Mouse (Mus musculus): Measurements from ENCODE around the gene Arl6ip5. TPM values are rescaled to one million over a fixed set of nuclear protein-coding genes. Genes with fewer than 3 reads are reported as not detected.

Gene Arl6ip5
- 41.4 and 41.8 TPM in 2 replicates for polyA plus RNA-seq (2014; fragmentation: Nextera tagmentation; extraction: Ambion mirVana)

GRCm38 (mm10) chr6:97210191-97210961 is at the start of gene Arl6ip5:
TSS of gene Arl6ip5 (plus strand) at chr6:97210689.
- WGBS, result 11% methylated on average over 32 of the region's 32 CpGs
- peak; percentile 78 for ATAC-seq (ENCODE audit: low FRiP score)
- Histone ChIP-seq H3K4me3 (ENCODE audit: low read depth, low read length) (peak within 1 kb of the TSS; percentile 60), H3K4me1 (ENCODE audit: control insufficient read depth, insufficient read depth, low read length) (peaks cover 5% of the 10 kb centered on the region), H3K4me2 (peak within 1 kb of the TSS; percentile 84), H3K27ac (ENCODE audit: low read depth, low read length) (no peak within 1 kb of the TSS; the same call in 1 of the 2 replicates), H3K27me3 (ENCODE audit: control insufficient read depth, insufficient read depth, low read length) (no peaks in the 10 kb centered on the region), H3K9me3 (ENCODE audit: control insufficient read depth, low read length) (no peaks in the 10 kb centered on the region; the same call in 1 of the 2 replicates), H3K9ac (ENCODE audit: low read length) (peak within 1 kb of the TSS; percentile 74), H3K36me3 (ENCODE audit: control insufficient read depth, insufficient read depth, low read length) (no peaks in the 10 kb centered on the region; the same call in 1 of the 2 replicates)
- DNase-seq (ENCODE audit: low spot score, missing footprints), result peak; percentile 97

- Histone ChIP-seq H3K4me2 (no peak overlapping the region), H3K27ac (ENCODE audit: low read depth, low read length) (no peak overlapping the region), H3K36me3 (ENCODE audit: control insufficient read depth, insufficient read depth, low read length) (peaks cover 11% of the 10 kb centered on the region), H3K27me3 (ENCODE audit: control insufficient read depth, insufficient read depth, low read length) (no peaks in the 10 kb centered on the region), H3K9me3 (ENCODE audit: control insufficient read depth, low read length) (no peaks in the 10 kb centered on the region), H3K4me1 (ENCODE audit: control insufficient read depth, insufficient read depth, low read length) (peaks cover 10% of the 10 kb centered on the region; the same call in 1 of the 2 replicates), H3K4me3 (ENCODE audit: low read depth, low read length) (no peak overlapping the region), H3K9ac (ENCODE audit: low read length) (no peak overlapping the region)
- ATAC-seq (ENCODE audit: low FRiP score) (no peak), DNase-seq (ENCODE audit: low spot score, missing footprints) (peak; percentile 73)
- WGBS, result 86% methylated on average over 11 of the region's 11 CpGs
Observed at GRCm38 (mm10) chr6:97175716-97176115, 34.8 kb upstream of the Arl6ip5 start.

- DNase-seq (ENCODE audit: low spot score, missing footprints) (peak; percentile 99), ATAC-seq (ENCODE audit: low FRiP score) (peak; percentile 97)
- peak within 1 kb of the TSS; percentile 72 for H3K9ac ChIP-seq (ENCODE audit: low read length)
- no peaks in the 10 kb centered on the region for H3K9me3 ChIP-seq (ENCODE audit: control insufficient read depth, low read length)
- H3K4me2 ChIP-seq, result peak within 1 kb of the TSS; percentile 54
- peak within 1 kb of the TSS; percentile 53 for H3K4me3 ChIP-seq (ENCODE audit: low read depth, low read length)
- peaks cover 6% of the 10 kb centered on the region for H3K36me3 ChIP-seq (ENCODE audit: control insufficient read depth, insufficient read depth, low read length)
- H3K27me3 ChIP-seq (ENCODE audit: control insufficient read depth, insufficient read depth, low read length), result no peaks in the 10 kb centered on the region
- WGBS, result under 1% methylated on average over 80 of the region's 80 CpGs
- H3K4me1 ChIP-seq (ENCODE audit: control insufficient read depth, insufficient read depth, low read length), result peaks cover 10% of the 10 kb centered on the region; the same call in 1 of the 2 replicates
- peak within 1 kb of the TSS; percentile 89 for H3K27ac ChIP-seq (ENCODE audit: low read depth, low read length)
Observed at GRCm38 (mm10) chr6:97178491-97179366, 31.8 kb upstream of the Arl6ip5 start, which contains the start of gene Tmf1. TSS of gene Tmf1 (minus strand) at chr6:97179122.

GRCm38 (mm10) chr6:97179367-97179828 is 31.1 kb upstream of the Arl6ip5 start:
- no peak for DNase-seq (ENCODE audit: low spot score, missing footprints)
- Histone ChIP-seq H3K36me3 (ENCODE audit: control insufficient read depth, insufficient read depth, low read length) (peaks cover 6% of the 10 kb centered on the region), H3K4me3 (ENCODE audit: low read depth, low read length) (peak overlapping the region; percentile 53), H3K9me3 (ENCODE audit: control insufficient read depth, low read length) (no peaks in the 10 kb centered on the region), H3K27me3 (ENCODE audit: control insufficient read depth, insufficient read depth, low read length) (no peaks in the 10 kb centered on the region), H3K9ac (ENCODE audit: low read length) (peak overlapping the region; percentile 72), H3K27ac (ENCODE audit: low read depth, low read length) (peak overlapping the region; percentile 89), H3K4me2 (peak overlapping the region; percentile 54), H3K4me1 (ENCODE audit: control insufficient read depth, insufficient read depth, low read length) (peaks cover 10% of the 10 kb centered on the region; the same call in 1 of the 2 replicates)
- ATAC-seq (ENCODE audit: low FRiP score), result no peak
- 11% methylated on average over 11 of the region's 11 CpGs for WGBS

GRCm38 (mm10) chr6:97200437-97200836 is 10.1 kb upstream of the Arl6ip5 start:
- Histone ChIP-seq H3K9me3 (ENCODE audit: control insufficient read depth, low read length) (no peaks in the 10 kb centered on the region), H3K27ac (ENCODE audit: low read depth, low read length) (no peak overlapping the region), H3K4me1 (ENCODE audit: control insufficient read depth, insufficient read depth, low read length) (peaks cover 10% of the 10 kb centered on the region), H3K4me3 (ENCODE audit: low read depth, low read length) (no peak overlapping the region), H3K27me3 (ENCODE audit: control insufficient read depth, insufficient read depth, low read length) (no peaks in the 10 kb centered on the region), H3K4me2 (no peak overlapping the region), H3K36me3 (ENCODE audit: control insufficient read depth, insufficient read depth, low read length) (peaks cover 12% of the 10 kb centered on the region; the same call in 1 of the 2 replicates), H3K9ac (ENCODE audit: low read length) (no peak overlapping the region)
- 64% methylated on average over 3 of the region's 3 CpGs for WGBS
- DNase-seq (ENCODE audit: low spot score, missing footprints) (no peak), ATAC-seq (ENCODE audit: low FRiP score) (no peak)

GRCm38 (mm10) chr6:97202477-97202876 is 8.0 kb upstream of the Arl6ip5 start:
- DNase-seq (ENCODE audit: low spot score, missing footprints) (no peak), ATAC-seq (ENCODE audit: low FRiP score) (no peak)
- WGBS, result 96% methylated on average over 3 of the region's 3 CpGs

GRCm38 (mm10) chr6:97204252-97204869 is 6.1 kb upstream of the Arl6ip5 start:
- Histone ChIP-seq H3K27me3 (ENCODE audit: control insufficient read depth, insufficient read depth, low read length) (no peaks in the 10 kb centered on the region), H3K36me3 (ENCODE audit: control insufficient read depth, insufficient read depth, low read length) (no peaks in the 10 kb centered on the region), H3K4me1 (ENCODE audit: control insufficient read depth, insufficient read depth, low read length) (peaks cover 10% of the 10 kb centered on the region), H3K9ac (ENCODE audit: low read length) (peak overlapping the region; percentile 98), H3K4me3 (ENCODE audit: low read depth, low read length) (peak overlapping the region; percentile 92), H3K9me3 (ENCODE audit: control insufficient read depth, low read length) (no peaks in the 10 kb centered on the region), H3K4me2 (peak overlapping the region; percentile 80), H3K27ac (ENCODE audit: low read depth, low read length) (0 out of 2 replicates have a peak overlapping the region, but pooled peaks have one; percentile 81)
- 17% methylated on average over 9 of the region's 9 CpGs for WGBS
- ATAC-seq (ENCODE audit: low FRiP score) (no peak), DNase-seq (ENCODE audit: low spot score, missing footprints) (peak; percentile 85)

More at GRCm38 (mm10) chr6:97202477-97202876, 8.0 kb upstream of the Arl6ip5 start:
- H3K27ac ChIP-seq (ENCODE audit: low read depth, low read length), result no peak overlapping the region
- no peaks in the 10 kb centered on the region for H3K27me3 ChIP-seq (ENCODE audit: control insufficient read depth, insufficient read depth, low read length)
- no peak overlapping the region for H3K4me3 ChIP-seq (ENCODE audit: low read depth, low read length)
- no peaks in the 10 kb centered on the region for H3K9me3 ChIP-seq (ENCODE audit: control insufficient read depth, low read length)
- H3K4me2 ChIP-seq, result no peak overlapping the region
- H3K9ac ChIP-seq (ENCODE audit: low read length), result no peak overlapping the region
- peaks cover 10% of the 10 kb centered on the region for H3K4me1 ChIP-seq (ENCODE audit: control insufficient read depth, insufficient read depth, low read length)
- H3K36me3 ChIP-seq (ENCODE audit: control insufficient read depth, insufficient read depth, low read length), result peaks cover 3% of the 10 kb centered on the region; the same call in 1 of the 2 replicates

- peak overlapping the region; percentile 92 for H3K4me3 ChIP-seq (ENCODE audit: low read depth, low read length)
- peak; percentile 67 for ATAC-seq (ENCODE audit: low FRiP score)
- no peaks in the 10 kb centered on the region for H3K36me3 ChIP-seq (ENCODE audit: control insufficient read depth, insufficient read depth, low read length)
- peaks cover 10% of the 10 kb centered on the region for H3K4me1 ChIP-seq (ENCODE audit: control insufficient read depth, insufficient read depth, low read length)
- H3K4me2 ChIP-seq, result peak overlapping the region; percentile 80
- no peaks in the 10 kb centered on the region for H3K9me3 ChIP-seq (ENCODE audit: control insufficient read depth, low read length)
- H3K9ac ChIP-seq (ENCODE audit: low read length), result peak overlapping the region; percentile 98
- no peaks in the 10 kb centered on the region for H3K27me3 ChIP-seq (ENCODE audit: control insufficient read depth, insufficient read depth, low read length)
- H3K27ac ChIP-seq (ENCODE audit: low read depth, low read length), result peak overlapping the region; percentile 81
- WGBS, result under 1% methylated on average over 13 of the region's 16 CpGs
- DNase-seq (ENCODE audit: low spot score, missing footprints), result peak; percentile 90
Observed at GRCm38 (mm10) chr6:97204952-97205351, 5.5 kb upstream of the Arl6ip5 start.

All from midbrain, embryonic 11.5 days (tissue).